Mouse (Mus musculus): ENCODE data around the gene Calhm6.

Gene Calhm6

DNA sequence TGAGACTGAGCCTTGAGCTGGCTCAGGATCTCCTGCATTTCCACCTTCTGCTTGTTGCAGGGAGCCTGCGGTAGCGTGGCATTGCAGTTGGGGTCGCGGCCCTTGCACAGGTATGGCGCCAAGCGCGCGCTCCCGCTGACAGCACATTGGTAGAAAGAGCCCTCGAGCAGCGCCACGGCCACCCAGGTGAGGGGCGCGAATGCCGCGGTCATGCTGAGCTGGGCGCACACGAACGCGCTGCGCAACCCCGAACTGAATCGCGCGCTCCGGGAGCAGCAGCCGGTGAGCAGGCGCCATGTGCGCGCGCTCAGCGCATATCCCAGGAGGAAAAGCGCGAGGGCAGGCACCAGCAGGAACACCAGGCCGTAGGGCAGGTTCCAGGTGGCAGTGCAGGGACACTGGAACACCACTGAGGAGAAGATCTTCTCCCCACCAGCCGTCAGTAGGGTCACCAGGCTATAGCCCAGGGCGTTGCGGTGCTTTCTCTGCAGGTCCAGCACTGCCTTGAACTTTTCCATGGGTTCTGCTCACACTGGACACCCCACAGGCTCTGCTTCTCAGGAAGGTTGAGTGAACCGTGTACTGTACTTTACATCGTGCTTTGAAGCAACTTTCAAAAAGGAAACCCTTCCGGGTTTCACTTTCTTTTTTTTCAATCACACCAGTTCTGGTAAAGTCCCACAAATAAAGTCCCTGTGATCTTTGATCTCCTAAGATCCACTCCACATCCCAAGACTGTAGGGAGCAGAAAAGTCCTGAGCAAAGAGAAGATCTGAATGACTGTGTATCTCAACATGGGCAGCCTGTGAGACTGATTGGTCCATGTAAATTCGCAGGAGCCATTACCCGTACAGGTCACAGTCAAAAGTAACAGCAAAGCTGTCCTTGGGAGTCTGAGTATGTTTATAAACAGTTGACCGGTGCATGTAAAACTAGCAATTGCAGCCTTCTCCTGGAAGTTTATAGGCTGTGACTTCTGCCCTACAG, at the start of gene Calhm6:
Gene Calhm6 (minus strand): TSS at position 593 of the 987 bp plus-strand sequence.
- DNase-seq (ENCODE audit: low read depth, low spot score): peak; percentile 4

DNA sequence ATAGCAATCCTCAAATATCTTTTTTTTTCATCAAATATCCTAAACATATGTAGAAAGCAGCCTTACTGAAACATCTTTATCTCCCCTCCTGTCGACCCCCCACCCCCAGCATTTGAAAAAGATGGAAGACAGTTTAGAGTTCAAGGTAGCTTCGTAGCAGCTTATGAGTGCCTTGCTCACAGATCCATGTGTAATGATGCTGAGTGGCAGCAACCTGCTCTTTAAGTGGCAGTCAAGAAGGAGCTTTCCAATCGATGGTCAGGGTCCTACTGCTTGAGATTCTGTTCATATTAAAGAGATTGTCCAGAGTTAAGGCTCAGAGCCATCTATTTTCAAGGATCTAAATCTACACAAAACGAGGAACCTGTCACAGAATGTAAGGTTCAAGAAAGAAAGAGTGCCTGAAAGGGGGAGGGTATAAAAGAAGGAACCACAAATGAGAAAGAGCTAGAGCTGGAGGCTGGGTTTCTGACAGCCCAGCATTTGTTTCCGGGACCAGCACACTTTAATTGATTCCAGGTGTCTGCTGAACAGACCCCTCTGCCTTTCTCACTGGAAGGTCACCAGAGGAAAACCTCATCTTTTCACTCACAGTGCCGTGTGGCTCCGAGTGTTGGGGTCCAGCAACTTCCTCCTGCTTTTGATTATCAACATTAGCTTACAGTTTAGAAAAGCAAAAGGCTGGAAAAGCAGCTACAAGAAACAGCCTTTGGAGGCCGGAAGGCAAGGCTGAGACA, 48.3 kb upstream of the Calhm6 start:
- no peak for DNase-seq (ENCODE audit: low read depth, low spot score)

DNA sequence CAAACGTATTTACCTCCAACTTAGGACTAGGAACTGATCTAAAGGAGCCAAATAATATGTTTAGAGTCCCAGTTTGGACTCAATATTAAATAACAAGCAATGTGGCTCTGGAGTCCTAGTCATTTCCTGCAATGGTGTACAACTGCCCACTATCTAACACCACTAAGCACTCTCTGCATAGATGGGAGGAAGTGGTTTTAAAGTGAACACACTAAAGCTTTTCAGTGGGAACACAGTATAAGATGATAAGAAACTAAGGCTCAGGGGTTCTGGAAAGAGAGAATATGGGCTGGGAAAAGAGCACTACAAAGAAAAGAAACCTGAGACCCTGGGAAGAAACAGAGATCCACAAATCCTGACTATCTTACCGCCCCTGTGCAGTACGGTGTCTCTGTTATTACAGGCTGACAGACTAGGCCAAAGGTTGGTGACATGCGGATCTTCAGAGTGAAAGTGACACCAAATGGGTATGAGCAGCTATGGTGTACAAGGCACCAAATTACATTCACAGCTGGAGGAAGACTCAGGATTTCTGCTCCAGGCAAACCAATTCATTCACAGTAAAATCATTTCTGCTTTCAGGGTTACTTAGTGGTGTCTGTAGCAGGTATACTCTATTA, 45.0 kb upstream of the Calhm6 start:
- DNase-seq (ENCODE audit: low read depth, low spot score): no peak

DNA sequence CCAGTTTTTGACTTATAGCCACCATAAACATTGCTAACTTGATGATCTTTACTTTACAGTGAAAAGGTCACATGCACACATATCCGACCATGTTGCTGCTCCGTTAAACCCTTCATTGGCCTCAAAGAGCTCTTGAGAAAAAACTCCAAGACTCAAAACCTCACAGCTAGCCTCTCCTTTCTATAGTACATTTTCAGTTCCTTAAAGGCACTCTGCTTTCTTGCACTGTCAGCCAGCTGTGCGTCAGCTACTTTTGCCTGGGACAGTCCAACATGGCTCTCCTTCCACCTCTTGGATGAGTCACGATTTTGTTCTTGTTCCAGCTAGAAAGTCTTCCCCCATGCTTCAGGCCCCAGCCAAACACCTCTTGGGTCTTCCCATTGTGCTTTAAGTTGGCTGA, 43.9 kb upstream of the Calhm6 start:
- no peak for DNase-seq (ENCODE audit: low read depth, low spot score)

DNA sequence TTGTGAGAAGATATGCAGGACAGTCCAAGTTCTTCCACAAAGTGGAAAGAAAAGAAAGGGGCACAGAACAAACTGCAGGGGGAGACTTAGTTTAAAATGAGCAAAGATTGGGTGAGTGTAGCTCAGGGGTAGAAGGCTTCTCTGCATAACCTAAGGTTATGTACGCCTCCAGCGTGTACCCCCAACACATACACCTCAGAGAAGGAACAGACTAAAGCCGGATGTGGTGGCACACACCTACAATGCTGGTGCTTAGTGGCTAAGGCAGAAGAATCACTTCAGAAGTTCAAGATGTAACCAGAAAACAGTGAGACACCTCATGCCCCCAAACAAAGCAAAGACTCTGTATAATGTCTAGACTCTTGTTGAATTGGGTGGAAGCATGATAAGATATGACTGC, 43.4 kb upstream of the Calhm6 start:
- DNase-seq (ENCODE audit: low read depth, low spot score): no peak

DNA sequence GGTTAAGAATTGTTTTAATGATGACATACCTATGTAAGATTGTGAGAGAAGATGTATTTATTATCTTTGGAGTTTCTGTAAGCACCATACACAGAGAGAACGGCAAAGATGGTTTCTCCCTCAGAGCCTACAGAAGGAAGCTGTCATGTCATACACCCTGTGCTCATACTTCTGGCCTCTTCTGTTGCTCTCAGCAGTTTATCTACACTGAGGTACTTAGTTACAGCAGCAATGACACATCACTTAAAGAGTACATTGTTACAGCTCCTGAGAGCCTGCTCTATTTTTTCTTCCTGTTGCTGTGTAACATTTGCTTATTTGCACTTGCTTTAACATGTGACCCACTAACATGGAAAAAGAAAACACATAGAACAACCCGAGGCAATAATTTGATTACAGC, 39.2 kb upstream of the Calhm6 start:
- no peak for DNase-seq (ENCODE audit: low read depth, low spot score)

DNA sequence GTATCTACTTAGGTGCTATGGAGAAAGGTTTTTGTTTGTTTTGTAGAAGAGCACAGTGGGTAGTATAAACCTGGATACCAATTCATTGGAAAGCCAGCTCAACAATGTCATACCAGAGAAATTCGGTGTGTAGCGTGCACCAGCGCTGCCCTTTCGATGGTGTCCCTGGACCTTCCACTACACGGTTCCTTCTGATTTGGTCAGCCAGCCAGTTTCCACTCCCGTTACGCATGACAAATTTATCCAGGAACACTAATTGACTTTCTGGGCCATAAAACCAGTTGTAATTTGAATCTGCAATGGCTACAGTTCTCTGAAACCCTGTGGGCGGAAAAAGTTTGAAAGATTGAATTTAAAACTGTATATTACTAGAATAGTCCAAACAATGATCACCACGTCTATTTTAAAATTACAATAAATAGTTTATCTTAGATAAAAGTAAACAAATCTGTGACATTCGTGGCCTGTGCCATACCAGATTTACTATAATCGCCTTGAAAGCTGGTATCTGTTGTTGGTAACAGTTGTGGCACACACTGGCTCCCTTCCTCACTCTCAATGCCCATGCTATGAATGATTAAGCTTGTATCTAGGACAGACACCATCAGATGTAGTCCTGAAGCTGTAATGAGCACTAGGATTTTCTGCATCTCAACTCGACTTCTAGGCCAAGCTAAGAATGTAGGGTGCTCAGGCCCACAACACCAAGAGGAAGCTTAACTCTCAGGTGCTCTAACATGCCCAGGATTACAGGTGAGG, 28.2 kb upstream of the Calhm6 start:
- no peak for DNase-seq (ENCODE audit: low read depth, low spot score)

DNA sequence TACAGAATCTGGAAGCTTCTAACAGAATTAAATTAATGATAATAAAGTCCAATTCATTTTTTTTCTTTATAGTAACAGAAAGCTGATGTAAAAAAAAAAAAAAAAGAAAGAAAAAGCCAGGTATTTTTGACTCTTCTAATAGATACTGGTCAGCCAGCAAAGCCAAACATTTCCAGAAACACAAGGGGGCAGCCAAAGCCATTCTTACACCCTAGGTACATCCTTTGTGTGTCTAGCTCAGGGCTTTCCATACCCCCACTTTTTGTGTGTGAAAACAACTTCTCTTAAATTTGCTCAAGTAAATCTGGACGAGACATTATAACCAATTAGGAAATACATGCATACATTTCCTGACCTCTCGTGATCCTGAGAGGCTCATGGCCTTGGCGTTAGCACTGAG, 24.0 kb upstream of the Calhm6 start:
- no peak for DNase-seq (ENCODE audit: low read depth, low spot score)

DNA sequence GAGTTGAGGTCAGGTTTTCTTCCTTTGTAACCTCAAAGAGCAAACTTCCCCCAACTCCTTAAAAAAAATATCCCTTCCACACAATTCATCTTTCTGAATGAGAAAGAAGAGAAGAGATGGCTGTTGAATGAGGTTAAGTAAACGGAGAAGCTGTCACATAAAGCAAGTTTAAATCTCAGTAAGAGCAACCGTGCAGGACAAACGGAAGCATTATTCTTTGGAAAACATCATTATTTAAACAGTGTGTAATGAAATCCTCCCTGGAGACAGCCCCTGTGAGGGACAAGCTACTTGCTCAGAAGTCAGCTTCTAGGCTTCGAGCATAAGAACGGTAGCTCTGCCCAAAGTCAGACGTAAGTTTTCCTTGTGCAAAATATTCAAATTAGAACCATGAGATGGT, 22.7 kb upstream of the Calhm6 start:
- DNase-seq (ENCODE audit: low read depth, low spot score): no peak

DNA sequence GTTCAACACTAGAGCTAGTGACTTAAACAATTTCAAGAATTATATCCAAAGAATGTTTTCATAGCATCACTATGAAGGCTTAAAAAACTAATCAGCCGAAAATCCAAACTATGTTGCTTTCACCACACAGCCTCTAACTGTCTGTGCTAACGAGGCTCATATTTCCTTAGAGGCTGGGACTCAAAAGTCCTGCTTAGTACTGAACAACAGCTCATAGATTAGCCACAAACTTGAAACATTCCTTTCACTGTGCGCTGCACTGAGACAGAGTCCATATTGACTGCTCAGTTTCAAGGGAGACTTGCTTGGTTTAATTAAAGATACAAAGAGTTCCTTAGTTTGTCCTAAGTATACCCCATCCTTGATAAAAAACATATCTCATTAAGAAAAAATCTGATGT, 22.0 kb upstream of the Calhm6 start:
- no peak for DNase-seq (ENCODE audit: low read depth, low spot score)

DNA sequence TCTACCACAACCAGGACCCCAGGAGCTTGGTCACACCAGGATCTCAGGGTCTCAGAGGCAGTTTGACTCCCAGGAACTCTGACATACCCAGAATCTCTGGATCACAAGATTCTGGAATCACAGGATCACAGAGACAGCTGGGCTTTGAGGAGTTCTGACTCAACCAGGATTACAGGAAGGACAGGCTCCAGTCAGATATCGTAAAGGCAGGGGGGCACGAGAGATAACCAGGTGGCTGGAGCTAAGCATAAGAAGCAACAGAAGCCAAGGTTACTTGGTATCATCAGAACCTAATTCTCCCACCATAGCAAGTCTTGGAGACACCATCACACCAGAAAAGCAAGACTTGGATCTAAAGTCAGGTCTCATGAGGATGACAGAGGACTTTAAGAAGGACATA, 13.9 kb upstream of the Calhm6 start:
- DNase-seq (ENCODE audit: low read depth, low spot score): no peak

DNA sequence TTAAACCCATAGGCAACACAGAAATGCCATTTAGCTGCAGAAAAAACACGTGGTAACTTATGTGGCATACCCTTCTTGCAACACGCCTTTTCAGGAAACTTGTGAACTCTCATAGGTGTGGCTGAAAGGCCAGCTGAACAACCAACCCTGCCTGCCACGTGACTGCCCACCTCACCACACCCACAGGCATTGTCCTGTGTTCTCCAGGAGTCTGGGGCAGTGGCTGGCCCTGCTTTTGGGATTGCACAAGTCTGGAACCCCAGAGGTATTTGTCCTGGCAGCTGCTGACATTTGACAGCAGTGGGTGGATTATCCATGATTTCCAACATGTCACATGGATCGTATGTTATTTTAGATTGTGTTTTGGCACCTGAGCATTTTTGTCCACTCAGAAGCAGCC, 12.0 kb upstream of the Calhm6 start:
- DNase-seq (ENCODE audit: low read depth, low spot score): no peak

DNA sequence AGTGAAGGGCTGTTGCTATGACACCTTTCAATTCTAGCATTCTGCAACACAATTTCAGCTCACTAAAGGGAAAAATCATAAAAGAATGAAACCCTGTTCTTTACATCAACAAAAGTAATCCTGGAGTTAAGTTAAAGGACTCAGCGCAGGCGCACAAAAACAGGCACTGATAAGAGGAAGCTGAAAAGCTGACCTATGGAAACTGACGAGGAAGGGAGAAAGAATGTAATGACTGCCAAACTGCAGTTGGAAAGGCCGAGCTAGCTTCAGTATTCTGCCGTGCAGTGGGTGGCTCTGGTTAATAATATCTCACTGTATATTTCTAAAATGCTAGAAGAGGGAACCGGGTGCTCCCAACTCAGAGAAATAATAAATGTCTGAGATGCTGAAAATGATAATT, 10.2 kb upstream of the Calhm6 start:
- no peak for DNase-seq (ENCODE audit: low read depth, low spot score)

DNA sequence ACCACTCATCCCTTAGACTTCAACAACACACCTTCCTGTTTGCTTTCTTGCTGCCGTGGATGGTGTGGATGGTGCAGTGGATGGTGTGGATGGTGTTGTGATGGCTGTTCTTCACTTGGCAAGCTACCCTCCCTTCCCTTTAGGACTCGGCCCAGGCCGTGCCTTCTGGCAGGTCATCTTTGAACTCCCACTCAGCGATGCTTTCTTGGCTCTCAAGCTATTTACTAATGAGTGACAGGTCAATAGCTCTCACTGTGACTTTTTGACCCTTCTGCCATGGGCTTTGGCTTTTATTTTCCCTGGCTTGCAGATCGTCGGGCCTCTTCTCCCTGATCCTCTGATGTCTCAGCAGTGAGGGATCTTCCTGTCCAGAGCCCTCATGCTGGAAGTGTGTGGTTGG, 8.6 kb upstream of the Calhm6 start:
- no peak for DNase-seq (ENCODE audit: low read depth, low spot score)

DNA sequence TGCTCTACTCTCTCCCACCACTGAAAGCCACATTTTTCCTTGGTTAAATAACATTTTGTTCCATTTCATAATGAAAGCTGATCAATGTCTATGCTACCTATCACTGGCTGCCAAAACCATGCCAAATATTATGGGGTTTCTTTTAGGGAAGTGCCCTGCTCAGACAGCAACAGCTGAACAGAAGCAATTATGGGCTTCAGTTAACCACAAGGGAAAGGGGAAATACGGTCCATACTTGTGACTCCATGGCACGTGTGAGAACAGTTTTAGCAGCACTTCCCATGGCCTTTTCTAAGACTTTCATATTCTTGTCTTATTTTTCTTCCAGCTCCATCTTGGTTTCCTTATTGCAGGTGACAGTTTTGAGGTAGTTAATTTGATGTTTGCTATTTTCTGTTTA, 3.6 kb upstream of the Calhm6 start:
- DNase-seq (ENCODE audit: low read depth, low spot score): no peak

DNA sequence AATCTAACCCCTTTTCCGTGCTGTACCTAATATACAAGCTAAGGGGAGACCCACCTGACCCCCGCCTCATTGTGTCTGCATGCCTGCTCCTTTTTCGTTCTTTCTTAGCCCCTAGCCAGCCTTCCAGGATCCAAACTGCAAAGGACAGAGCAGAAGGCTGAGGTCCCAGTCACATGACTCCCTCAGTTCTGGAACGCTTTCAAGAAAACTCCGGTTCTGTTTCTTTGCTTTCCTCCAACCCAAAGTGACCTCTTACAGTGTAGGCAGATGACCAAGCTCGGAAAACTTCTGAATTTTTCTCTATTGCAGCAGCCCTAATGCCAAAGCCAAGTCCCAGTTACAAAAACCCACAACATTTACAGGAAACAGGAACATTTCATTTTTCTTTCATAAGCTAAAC, 607 bp upstream of the Calhm6 start:
- no peak for DNase-seq (ENCODE audit: low read depth, low spot score)

DNA sequence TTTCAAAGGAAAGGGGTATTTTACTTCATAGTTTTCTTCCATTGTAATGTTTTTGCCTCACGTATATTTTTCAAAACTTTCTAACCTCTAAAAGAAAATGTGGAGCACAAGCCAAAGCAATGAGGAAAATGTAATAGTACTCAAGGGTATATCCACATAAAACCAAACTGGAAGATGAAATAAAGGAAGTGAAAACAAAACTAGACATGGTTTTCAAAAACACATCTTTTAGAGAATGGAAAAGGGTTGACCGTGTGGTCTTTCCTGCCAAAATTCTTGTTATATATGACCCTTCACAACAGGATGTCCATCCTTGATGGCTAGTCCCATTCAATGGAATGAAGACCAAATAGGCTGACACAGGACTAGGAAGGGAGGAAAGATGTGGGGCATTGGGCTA, 9.4 kb downstream of the Calhm6 start:
- no peak for DNase-seq (ENCODE audit: low read depth, low spot score)

DNA sequence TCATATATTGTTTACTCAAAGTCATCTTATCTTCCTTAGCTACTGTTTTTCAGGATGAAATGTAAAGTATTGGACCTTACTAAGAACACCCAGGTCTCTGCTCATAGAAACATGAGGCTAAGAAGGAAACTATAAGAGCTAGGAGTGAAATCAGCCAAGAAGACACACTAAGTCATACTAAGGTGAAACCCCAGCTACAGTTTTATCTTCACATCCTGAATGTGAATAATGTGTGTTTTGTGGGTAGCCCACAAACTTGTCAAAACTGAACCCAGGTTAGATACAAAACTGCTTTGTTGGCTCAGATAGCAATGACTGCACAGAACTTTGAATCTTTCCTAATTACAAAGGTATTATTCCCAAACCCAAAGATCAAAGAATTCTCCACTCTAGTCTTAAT, 10.0 kb downstream of the Calhm6 start:
- DNase-seq (ENCODE audit: low read depth, low spot score): no peak

DNA sequence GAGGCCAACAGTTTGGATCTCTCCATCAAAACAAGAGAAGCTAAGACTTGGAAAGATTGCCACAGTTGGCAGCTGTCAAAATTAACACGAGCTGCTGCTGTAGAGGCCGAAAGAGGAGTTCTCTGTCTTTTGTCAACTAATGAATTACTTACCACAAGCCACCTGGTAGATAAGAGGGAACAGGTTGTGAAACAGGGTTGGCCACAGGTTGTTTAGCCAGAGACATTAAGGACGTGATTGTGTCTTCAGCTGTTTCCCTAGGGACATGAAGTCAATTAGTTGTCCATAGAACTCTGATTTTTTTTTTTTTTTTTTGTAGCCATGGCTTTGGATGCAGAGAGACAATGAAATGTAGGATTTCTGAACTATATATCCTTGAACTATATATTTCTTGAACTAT, 10.7 kb downstream of the Calhm6 start:
- no peak for DNase-seq (ENCODE audit: low read depth, low spot score)

DNA sequence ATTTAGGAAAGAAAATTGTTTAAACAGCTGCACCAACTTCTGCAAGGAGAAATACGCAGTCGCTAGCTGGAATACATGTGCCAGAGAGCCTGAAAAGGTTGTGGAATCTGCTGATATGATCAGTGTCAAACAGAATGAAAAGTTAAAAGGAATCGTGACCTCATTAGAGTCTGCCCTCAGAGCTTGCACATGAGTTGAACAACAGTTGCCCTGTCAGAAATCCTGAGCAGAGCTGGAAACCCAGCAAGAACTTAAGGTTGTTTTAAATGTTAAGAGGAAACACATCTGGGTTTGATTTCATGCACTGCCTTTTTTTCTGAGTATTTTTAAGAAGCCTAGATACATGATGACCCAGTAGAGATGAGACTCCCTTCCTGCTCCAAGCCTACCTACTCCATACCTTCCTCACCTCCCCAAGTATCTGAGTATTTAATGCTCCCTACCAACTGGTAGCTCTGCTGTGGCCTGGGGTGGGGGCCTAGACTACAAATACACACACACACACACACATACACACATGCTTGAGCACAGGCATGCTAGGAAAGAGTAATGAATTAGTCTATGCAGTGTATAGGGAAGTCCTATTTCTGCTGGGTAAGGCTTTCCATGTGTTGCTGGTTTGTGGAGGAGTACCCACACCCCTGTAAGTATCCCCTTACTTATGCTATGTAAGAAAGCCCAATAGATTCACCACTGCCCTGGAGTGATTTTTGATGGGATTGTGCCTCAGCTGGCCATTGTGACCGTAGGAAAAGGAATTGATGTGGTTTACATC, 15.6 kb downstream of the Calhm6 start:
- no peak for DNase-seq (ENCODE audit: low read depth, low spot score)

DNA sequence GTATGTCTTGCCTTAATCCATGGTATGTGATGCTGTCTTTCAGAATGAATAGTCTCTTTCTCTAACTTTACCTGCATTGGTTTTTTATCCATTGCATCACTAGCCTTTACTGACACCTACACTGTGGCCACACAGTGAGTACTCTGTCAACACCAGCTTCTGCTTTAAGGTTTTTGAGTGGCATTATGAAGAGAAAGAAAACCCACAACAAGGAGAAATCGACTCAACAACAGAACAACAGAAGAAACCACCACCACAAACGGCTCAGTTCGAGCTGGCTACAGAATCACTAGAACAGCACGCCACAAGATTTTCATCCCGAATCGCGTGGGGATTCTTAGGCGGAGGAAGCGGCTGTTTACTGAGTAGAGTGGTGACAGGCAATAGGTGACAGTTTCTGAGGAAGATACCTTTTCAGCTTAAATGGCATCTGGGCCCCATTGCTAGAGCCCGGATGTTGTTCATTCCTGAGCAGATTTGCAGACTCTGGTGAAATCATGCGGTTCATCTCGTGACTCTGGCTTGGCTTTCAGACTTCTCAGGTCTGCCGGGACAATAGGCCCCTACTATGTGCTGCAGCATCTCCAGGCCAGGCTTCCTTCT, 16.8 kb downstream of the Calhm6 start:
- no peak for DNase-seq (ENCODE audit: low read depth, low spot score)
